Mouse (Mus musculus) stomach, embryonic 16.5 days (tissue): ENCODE measurements at regions not wholly inside any gene's neighbourhood (a gene's known extent, or its start where the extent isn't known, plus 50 kb on each side); places are given as distances from the start of the nearest gene placed in this dataset.

Source experiments
- ATAC-seq: fragments of 200-750 bp; cut with Nextera tagmentation; 2 replicates; pipeline ENCODE4 v1.8.0; 2017; ENCODE audit warnings: moderate number of reproducible peaks, moderate TSS enrichment; ENCODE audit not compliant: insufficient read depth, low FRiP score
- H3K27ac ChIP-seq: fragments of 300-500 bp; sonication (generic); 2 replicates; pipeline ENCODE4 v1.5.1; 2014; ENCODE audit warnings: low read length
- H3K27me3 ChIP-seq: fragments of 300-500 bp; sonication (generic); 2 replicates; pipeline ENCODE4 v1.6.1; 2014; ENCODE audit warnings: low read length, control low read depth, mixed read lengths; ENCODE audit not compliant: control insufficient read depth, insufficient read depth
- H3K36me3 ChIP-seq: fragments of 300-500 bp; sonication (generic); 2 replicates; pipeline ENCODE4 v1.6.1; 2014; ENCODE audit warnings: low read length; ENCODE audit not compliant: control insufficient read depth, insufficient read depth
- H3K4me1 ChIP-seq: fragments of 300-500 bp; sonication (generic); 2 replicates; pipeline ENCODE4 v1.6.1; 2014; ENCODE audit warnings: low read length, control low read depth, mixed read lengths; ENCODE audit not compliant: control insufficient read depth, insufficient read depth
- H3K4me2 ChIP-seq: fragments of 300-500 bp; sonication (generic); 2 replicates; pipeline ENCODE4 v1.6.1; 2014; ENCODE audit warnings: low read depth, low read length, mixed read lengths
- H3K4me3 ChIP-seq: fragments of 300-500 bp; sonication (generic); replicated peaks from 2 replicates; pipeline ENCODE4 v1.5.1; 2014; ENCODE audit warnings: mild to moderate bottlenecking, low read length
- H3K9ac ChIP-seq: fragments of 300-500 bp; sonication (generic); 2 replicates; pipeline ENCODE4 v1.6.1; 2014; ENCODE audit warnings: low read length
- H3K9me3 ChIP-seq: fragments of 300-500 bp; sonication (generic); replicated peaks from 2 replicates; pipeline ENCODE4 v1.6.1; 2016; ENCODE audit warnings: low read length, control low read depth; ENCODE audit not compliant: control insufficient read depth
- WGBS: fragments of 180-500 bp; shearing (Covaris S2); extraction: QIAGEN DNeasy Blood & Tissue Kit; methylation state at CpG from one replicate; pipeline ENCODE4 v1.1.7; 2014; 5-methylcytosine and 5-hydroxymethylcytosine counted together

GRCm38 (mm10) chr9:51476511-51477056 is 147.9 kb upstream of the 1810046K07Rik start:
- Histone ChIP-seq H3K27ac (no peak overlapping the region), H3K9ac (no peak overlapping the region), H3K9me3 (no peaks in the 10 kb centered on the region), H3K27me3 (no peaks in the 10 kb centered on the region), H3K4me2 (no peak overlapping the region), H3K36me3 (no peaks in the 10 kb centered on the region), H3K4me1 (no peaks in the 10 kb centered on the region), H3K4me3 (no peak overlapping the region)
- WGBS, result 52% methylated on average over 3 of the region's 3 CpGs
- ATAC-seq, result no peak

GRCm38 (mm10) chr9:51487840-51488239 is 159.1 kb upstream of the 1810046K07Rik start:
- H3K27ac ChIP-seq, result no peak overlapping the region
- H3K4me2 ChIP-seq, result no peak overlapping the region
- WGBS, result 50% methylated on average over 3 of the region's 3 CpGs
- no peaks in the 10 kb centered on the region for H3K4me1 ChIP-seq
- H3K4me3 ChIP-seq, result no peak overlapping the region
- no peaks in the 10 kb centered on the region for H3K9me3 ChIP-seq
- no peaks in the 10 kb centered on the region for H3K36me3 ChIP-seq
- no peaks in the 10 kb centered on the region for H3K27me3 ChIP-seq
- no peak for ATAC-seq
- H3K9ac ChIP-seq, result no peak overlapping the region

DNA sequence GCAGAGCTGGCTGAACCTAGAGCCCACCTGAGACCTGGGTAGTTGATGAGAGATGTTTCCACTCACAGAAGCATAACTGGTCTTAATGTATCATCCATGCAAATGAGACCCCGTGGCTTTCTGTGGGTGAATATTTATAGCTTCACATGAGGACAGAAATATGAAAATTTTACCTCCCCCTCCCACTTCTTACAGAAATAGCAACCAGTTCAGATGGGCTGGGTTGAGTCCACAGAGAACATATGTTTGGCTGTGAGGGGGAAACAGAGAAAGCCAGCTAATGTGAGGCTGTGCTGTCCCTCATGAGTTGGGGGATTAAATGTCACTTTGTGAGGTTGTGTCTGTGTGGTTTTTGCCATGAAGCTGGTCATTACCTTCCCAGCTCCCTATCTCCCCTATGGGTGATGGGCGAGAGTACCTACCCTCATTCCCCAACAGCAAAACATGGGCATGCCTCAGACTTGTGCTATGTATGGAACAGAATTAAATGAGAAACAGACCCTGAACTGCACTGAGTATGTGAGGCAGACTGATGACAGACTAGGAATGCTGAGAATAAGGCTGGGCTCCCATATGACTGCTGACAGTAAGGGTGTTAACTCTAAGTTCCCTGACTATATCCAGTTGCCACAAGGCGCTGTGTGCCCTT is 178.7 kb upstream of the 1810046K07Rik start:
- WGBS, result 84% methylated on average over 3 of the region's 3 CpGs
- no peaks in the 10 kb centered on the region for H3K4me1 ChIP-seq
- no peak overlapping the region for H3K4me3 ChIP-seq
- no peak for ATAC-seq
- no peak overlapping the region for H3K9ac ChIP-seq
- no peak overlapping the region for H3K27ac ChIP-seq
- H3K27me3 ChIP-seq, result no peaks in the 10 kb centered on the region
- no peak overlapping the region for H3K4me2 ChIP-seq
- no peaks in the 10 kb centered on the region for H3K9me3 ChIP-seq
- no peaks in the 10 kb centered on the region for H3K36me3 ChIP-seq

DNA sequence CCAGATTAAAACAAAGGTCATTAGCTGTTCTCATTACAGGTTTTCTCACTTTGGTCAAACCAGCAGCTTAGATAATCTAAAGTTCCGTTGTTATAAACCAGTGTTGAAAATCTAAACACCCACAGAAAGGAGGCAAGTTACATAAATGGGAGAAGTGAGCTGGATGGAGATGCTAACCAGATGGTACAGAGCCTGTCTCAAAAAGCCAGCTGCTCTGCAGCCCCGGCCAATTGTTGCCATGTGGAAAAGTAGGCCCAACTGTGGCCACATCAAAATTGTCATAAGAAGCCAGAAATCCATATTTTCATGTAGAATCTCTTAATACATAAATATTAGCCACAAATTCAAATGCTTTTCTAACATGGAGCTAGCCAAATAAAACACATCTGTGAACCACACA is 188.9 kb upstream of the 1810046K07Rik start:
- H3K4me2 ChIP-seq, result no peak overlapping the region
- H3K9ac ChIP-seq, result no peak overlapping the region
- 59% methylated on average over 2 of the region's 2 CpGs for WGBS
- no peaks in the 10 kb centered on the region for H3K9me3 ChIP-seq
- no peak for ATAC-seq
- no peak overlapping the region for H3K4me3 ChIP-seq
- H3K27me3 ChIP-seq, result no peaks in the 10 kb centered on the region
- H3K4me1 ChIP-seq, result no peaks in the 10 kb centered on the region
- no peak overlapping the region for H3K27ac ChIP-seq
- no peaks in the 10 kb centered on the region for H3K36me3 ChIP-seq

- H3K4me1 ChIP-seq, result no peaks in the 10 kb centered on the region
- WGBS, result 86% methylated on average over 4 of the region's 4 CpGs
Measured at GRCm38 (mm10) chr9:51518376-51518775, 189.7 kb upstream of the 1810046K07Rik start.

GRCm38 (mm10) chr9:51523471-51523870 is 194.8 kb upstream of the 1810046K07Rik start:
- H3K9me3 ChIP-seq, result no peaks in the 10 kb centered on the region
- ATAC-seq, result no peak
- no peak overlapping the region for H3K27ac ChIP-seq

More at GRCm38 (mm10) chr9:51518376-51518775, 189.7 kb upstream of the 1810046K07Rik start:
- Histone ChIP-seq H3K4me3 (no peak overlapping the region), H3K36me3 (no peaks in the 10 kb centered on the region), H3K4me2 (no peak overlapping the region), H3K9ac (no peak overlapping the region), H3K27me3 (no peaks in the 10 kb centered on the region), H3K27ac (no peak overlapping the region), H3K9me3 (no peaks in the 10 kb centered on the region)
- no peak for ATAC-seq

DNA sequence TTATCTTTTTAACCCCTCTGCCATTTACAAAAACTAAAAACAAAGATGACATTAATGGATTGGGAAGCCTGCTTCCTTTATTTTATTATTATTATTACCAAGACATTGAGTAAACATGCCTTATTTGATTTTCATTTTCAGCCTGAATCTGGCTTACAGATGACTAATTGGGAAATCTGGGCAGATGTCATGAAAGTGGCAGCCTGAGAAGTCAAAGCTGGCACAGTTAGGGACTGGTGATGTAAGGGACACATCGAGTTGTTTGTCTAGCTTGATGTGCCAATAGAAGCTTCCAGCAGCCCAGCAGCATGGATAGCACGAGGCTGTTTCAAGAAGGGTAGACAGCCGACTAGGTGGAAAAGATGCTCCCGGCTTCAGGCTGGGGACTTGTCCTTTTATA is 197.2 kb upstream of the 1810046K07Rik start:
- WGBS, result 73% methylated on average over 4 of the region's 4 CpGs
- no peak for ATAC-seq
- Histone ChIP-seq H3K36me3 (no peaks in the 10 kb centered on the region), H3K4me2 (no peak overlapping the region), H3K9ac (no peak overlapping the region), H3K27ac (no peak overlapping the region), H3K9me3 (no peaks in the 10 kb centered on the region), H3K27me3 (no peaks in the 10 kb centered on the region), H3K4me3 (no peak overlapping the region), H3K4me1 (no peaks in the 10 kb centered on the region)

More at GRCm38 (mm10) chr9:51523471-51523870, 194.8 kb upstream of the 1810046K07Rik start:
- Histone ChIP-seq H3K27me3 (no peaks in the 10 kb centered on the region), H3K4me2 (no peak overlapping the region), H3K36me3 (no peaks in the 10 kb centered on the region), H3K4me1 (no peaks in the 10 kb centered on the region), H3K9ac (no peak overlapping the region), H3K4me3 (no peak overlapping the region)

- Histone ChIP-seq H3K9me3 (no peaks in the 10 kb centered on the region), H3K4me1 (no peaks in the 10 kb centered on the region), H3K36me3 (no peaks in the 10 kb centered on the region), H3K27ac (no peak overlapping the region), H3K4me3 (no peak overlapping the region), H3K27me3 (no peaks in the 10 kb centered on the region), H3K9ac (no peak overlapping the region), H3K4me2 (no peak overlapping the region)
- WGBS, result 53% methylated on average over 2 of the region's 2 CpGs
- ATAC-seq, result no peak
Measured at GRCm38 (mm10) chr9:51538894-51539293, 210.2 kb upstream of the 1810046K07Rik start.

- no peak overlapping the region for H3K4me2 ChIP-seq
- ATAC-seq, result no peak
- H3K27me3 ChIP-seq, result no peaks in the 10 kb centered on the region
- no peaks in the 10 kb centered on the region for H3K9me3 ChIP-seq
- no peaks in the 10 kb centered on the region for H3K4me1 ChIP-seq
- WGBS, result 82% methylated on average over 3 of the region's 3 CpGs
- no peak overlapping the region for H3K9ac ChIP-seq
- no peaks in the 10 kb centered on the region for H3K36me3 ChIP-seq
- no peak overlapping the region for H3K27ac ChIP-seq
- no peak overlapping the region for H3K4me3 ChIP-seq
Measured at GRCm38 (mm10) chr9:51541940-51542339, 213.2 kb upstream of the 1810046K07Rik start.
